Comparison of ENCODE assay signal across 8 mouse cellular contexts in the genomic region with DNA sequence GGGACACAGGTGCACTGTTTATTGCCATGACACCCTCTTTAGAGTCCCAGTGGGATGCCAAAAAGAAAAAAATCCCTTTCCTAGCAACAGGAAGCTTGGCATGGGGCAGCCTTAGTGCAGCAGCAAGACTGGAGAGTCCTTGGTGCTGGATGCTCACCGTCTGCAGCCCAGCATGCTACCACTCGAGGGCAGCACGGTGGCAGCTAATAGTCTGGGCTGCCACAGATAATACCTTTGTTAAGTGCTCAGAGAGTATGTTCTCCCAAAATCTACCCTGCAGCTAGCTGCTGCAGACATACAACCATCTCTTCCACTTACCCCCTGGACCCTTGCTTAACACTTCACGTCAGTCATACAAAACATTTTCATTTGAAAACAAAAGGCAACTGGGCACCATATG. TPM values are rescaled to one million over a fixed set of nuclear protein-coding genes. Genes with fewer than 3 reads are reported as not detected.
DNase-seq lines count a peak whose midpoint lies in the region; ATAC-seq and TF ChIP-seq lines count a peak whose summit lies in the region.
"Had no signal": no experiment of that assay in that cellular context is flagged by ENCODE, and none has a peak within 500 bp of the region (broad histone marks: within the 10 kb centered on the region; RNA-seq: fewer than 3 reads in every experiment).

No protein-coding gene starts in this region.

- no peaks in the 10 kb centered on the region for H3K27me3 ChIP-seq in heart, embryonic 16.5 days (ENCODE audit: control insufficient read depth, insufficient read depth, low read length)

- peaks cover 47% of the 10 kb centered on the region for H3K4me1 ChIP-seq in heart, embryonic 16.5 days (ENCODE audit: control insufficient read depth, insufficient read depth, low read length)
- H3K4me1 ChIP-seq in embryonic fibroblast, embryonic 13.5 days (ENCODE audit: control insufficient read depth, insufficient read depth, low read length), result peaks cover 8% of the 10 kb centered on the region

- H3K4me3 ChIP-seq in heart, embryonic 16.5 days (ENCODE audit: low read length), result no peak overlapping the region
- H3K4me3 ChIP-seq in embryonic fibroblast, embryonic 13.5 days (ENCODE audit: insufficient read depth, low read length), result no peak overlapping the region

- no peaks in the 10 kb centered on the region for H3K9me3 ChIP-seq in heart, embryonic 16.5 days (replicated peaks; ENCODE audit: control insufficient read depth, low read length)

- WGBS in heart, embryonic 16.5 days, result 33% methylated on average over 4 of the region's 4 CpGs

- H3K4me2 ChIP-seq in heart, embryonic 16.5 days (ENCODE audit: low read depth, low read length), result no peak overlapping the region

- H3K36me3 ChIP-seq in heart, embryonic 16.5 days (ENCODE audit: control insufficient read depth, insufficient read depth), result peaks cover 16% of the 10 kb centered on the region

- peak; percentile 70; the same call in 1 of the 2 replicates for TF ChIP-seq CTCF in embryonic fibroblast, embryonic 13.5 days (IDR thresholded peaks at IDR 0.05; ENCODE audit: borderline replicate concordance, insufficient read depth, low read length)

- no peak overlapping the region; the same call in 1 of the 2 replicates for H3K27ac ChIP-seq in heart, embryonic 16.5 days (ENCODE audit: low read length)
- H3K27ac ChIP-seq in embryonic fibroblast, embryonic 13.5 days (ENCODE audit: insufficient read depth, low read length), result no peak overlapping the region

- no peak for TF ChIP-seq POLR2A in embryonic fibroblast, embryonic 13.5 days (IDR thresholded peaks at IDR 0.05; ENCODE audit: low read depth, low read length)

- DNase-seq in heart, adult 9 months (ENCODE audit: low spot score in 2 of 2), result no peak
- DNase-seq in right cerebral cortex, adult 2 months (ENCODE audit: low spot score in 2 of 2), result peak; percentile 50 to 54
- no peak for DNase-seq in right cerebral cortex, postnatal 25 days
- peak; percentile 15 for DNase-seq in telencephalon, adult 2 months (ENCODE audit: low read depth, low spot score)
- DNase-seq: gastrocnemius, postnatal 25 days had no signal

- H3K9ac ChIP-seq in heart, embryonic 16.5 days (ENCODE audit: low read length), result peak overlapping the region; percentile 15; the same call in 1 of the 2 replicates

- no peak for ATAC-seq in heart, embryonic 16.5 days (replicated peaks; ENCODE audit: extremely low read depth, insufficient read depth, low FRiP score)
- no peak for ATAC-seq in erythroblast, adult 5-6 weeks (replicated peaks; ENCODE audit: low FRiP score, poor library complexity, severe bottlenecking)

RNA-seq across cellular contexts. Expression of a gene that starts 19.5 kb away (rescaled TPM):
- polyA plus RNA-seq in heart, embryonic 16.5 days (2015; fragmentation: Nextera tagmentation; extraction: Ambion mirVana), result 118 and 121 TPM in 2 replicates
- polyA plus RNA-seq in embryonic fibroblast, embryonic 13.5 days (2011; ENCODE audit: insufficient read length, low read depth, missing spikeins), result 11.3 and 11.6 TPM in 2 replicates
- total RNA-seq in erythroblast, adult 5-6 weeks (2015; ENCODE audit: low replicate concordance), result 11.7 and 16.5 TPM in 2 replicates
- 2.6 and 4.7 TPM in 2 replicates for total RNA-seq in erythroblast, adult 5-6 weeks (2017; ENCODE audit: low replicate concordance)

RNA-seq across cellular contexts. Expression of a gene that starts 55.4 kb away (rescaled TPM):
- polyA plus RNA-seq in heart, embryonic 16.5 days (2015; fragmentation: Nextera tagmentation; extraction: Ambion mirVana), result 19.5 and 25.5 TPM in 2 replicates
- 116 and 122 TPM in 2 replicates for polyA plus RNA-seq in embryonic fibroblast, embryonic 13.5 days (2011; ENCODE audit: insufficient read length, low read depth, missing spikeins)
- 2.7 TPM in 1 of 2 replicates, not detected in the other for total RNA-seq in erythroblast, adult 5-6 weeks (2015; ENCODE audit: low replicate concordance)
- total RNA-seq in erythroblast, adult 5-6 weeks (2017; ENCODE audit: low replicate concordance), result 0.94 and 0.98 TPM in 2 replicates

Comparison
In these comparisons a context has a peak if more than half of its experiments do, and no peak if none do; other contexts are left out.
1. DNase-seq: peak in right cerebral cortex, adult 2 months (2 of 2) and telencephalon, adult 2 months (single experiment); none in heart, adult 9 months (0 of 2) and right cerebral cortex, postnatal 25 days (single experiment).